In the genomic region with DNA sequence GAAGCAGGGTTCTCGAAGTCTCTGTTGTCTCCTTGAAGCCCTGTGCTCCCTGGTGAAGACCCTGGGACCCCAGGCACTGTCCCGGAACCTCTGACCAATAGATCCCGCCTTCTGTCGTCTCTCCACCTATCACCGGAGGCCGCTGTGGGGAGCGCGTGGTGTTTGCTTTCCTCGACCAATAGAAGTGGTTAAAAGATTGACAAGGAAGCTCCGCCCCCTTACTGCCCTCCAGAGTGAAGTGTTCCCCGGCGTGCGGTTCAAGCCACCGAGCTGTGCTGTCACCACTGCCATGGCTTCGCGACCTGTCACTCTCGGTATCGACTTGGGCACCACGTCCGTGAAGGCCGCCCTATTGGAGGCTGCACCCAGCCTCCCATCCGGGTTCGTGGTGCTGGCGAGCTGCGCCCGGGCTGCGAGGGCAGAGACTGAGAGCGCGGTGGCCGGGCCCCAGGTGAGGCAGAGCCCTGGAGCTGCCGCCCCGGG, we compare ENCODE assay signal across 7 mouse cellular contexts. TPM values are rescaled to one million over a fixed set of nuclear protein-coding genes. Genes with fewer than 3 reads are reported as not detected.
DNase-seq lines count a peak whose midpoint lies in the region; ATAC-seq and TF ChIP-seq lines count a peak whose summit lies in the region.

A gene (plus strand): TSS at position 231 of the 483 bp plus-strand sequence.

- under 1% methylated on average over 32 of the region's 32 CpGs for WGBS in embryonic facial prominence, embryonic 12.5 days
- WGBS in kidney, adult 2 months: under 1% methylated on average over 32 of the region's 32 CpGs
- WGBS in limb, embryonic 12.5 days: under 1% methylated on average over 32 of the region's 32 CpGs
- under 1% methylated on average over 32 of the region's 32 CpGs for WGBS in midbrain, embryonic 15.5 days
- 1% methylated on average over 32 of the region's 32 CpGs for WGBS in spleen, adult 2 months

- 0 out of 2 replicates have a peak, but pooled peaks cover 6% of the 10 kb centered on the region for H3K36me3 ChIP-seq in embryonic facial prominence, embryonic 12.5 days
- H3K36me3 ChIP-seq in kidney, adult 2 months (ENCODE audit: control insufficient read depth, insufficient read depth, low read length): no peaks in the 10 kb centered on the region
- 0 out of 2 replicates have a peak, but pooled peaks cover 3% of the 10 kb centered on the region for H3K36me3 ChIP-seq in limb, embryonic 12.5 days
- 0 out of 2 replicates have a peak, but pooled peaks cover 5% of the 10 kb centered on the region for H3K36me3 ChIP-seq in midbrain, embryonic 15.5 days (replicated peaks)
- 0 out of 2 replicates have a peak, but pooled peaks cover 1% of the 10 kb centered on the region for H3K36me3 ChIP-seq in spleen, adult 2 months (ENCODE audit: control insufficient read depth, insufficient read depth, low read length)

- peak; percentile 95 for ATAC-seq in embryonic facial prominence, embryonic 12.5 days (ENCODE audit: insufficient number of reproducible peaks, insufficient read depth, low FRiP score, low TSS enrichment)
- peak; percentile 97 for ATAC-seq in limb, embryonic 12.5 days (ENCODE audit: insufficient number of reproducible peaks, insufficient read depth, low FRiP score, low TSS enrichment, low read depth)
- ATAC-seq in midbrain, embryonic 15.5 days (replicated peaks): peak; percentile 98

- TF ChIP-seq CTCF in kidney, adult 2 months (conservative IDR thresholded peaks at IDR 0.05; ENCODE audit: insufficient read depth, insufficient read length, low read depth, low read length): no peak
- no peak for TF ChIP-seq CTCF in spleen, adult 2 months (IDR thresholded peaks at IDR 0.05; ENCODE audit: extremely low read depth, insufficient read depth, insufficient read length, insufficient replicate concordance)

- H3K4me1 ChIP-seq in embryonic facial prominence, embryonic 12.5 days: peaks cover 9% of the 10 kb centered on the region
- H3K4me1 ChIP-seq in kidney, adult 2 months (ENCODE audit: control insufficient read depth, insufficient read depth, low read length): peaks cover 8% of the 10 kb centered on the region; the same call in 1 of the 2 replicates
- peaks cover 15% of the 10 kb centered on the region for H3K4me1 ChIP-seq in limb, embryonic 12.5 days (replicated peaks)
- peaks cover 28% of the 10 kb centered on the region for H3K4me1 ChIP-seq in midbrain, embryonic 15.5 days
- peaks cover 3% of the 10 kb centered on the region; the same call in 1 of the 2 replicates for H3K4me1 ChIP-seq in spleen, adult 2 months (ENCODE audit: control insufficient read depth, insufficient read depth, insufficient read length)

- H3K4me2 ChIP-seq in embryonic facial prominence, embryonic 12.5 days (replicated peaks): peak within 1 kb of the TSS; percentile 93
- peak within 1 kb of the TSS; percentile 84 for H3K4me2 ChIP-seq in limb, embryonic 12.5 days
- peak within 1 kb of the TSS; percentile 87 for H3K4me2 ChIP-seq in midbrain, embryonic 15.5 days

- DNase-seq in adrenal gland, postnatal 25 days: peak; percentile 89
- peak; percentile 97 for DNase-seq in heart, adult 18-20 months
- DNase-seq in kidney, adult 2 months: peak; percentile 98
- peak; percentile 90 for DNase-seq in spleen, adult 2 months (ENCODE audit: low read depth in 1 of 2, low spot score in 2 of 2)

- no peaks in the 10 kb centered on the region for H3K9me3 ChIP-seq in embryonic facial prominence, embryonic 12.5 days
- H3K9me3 ChIP-seq in limb, embryonic 12.5 days: no peaks in the 10 kb centered on the region
- no peaks in the 10 kb centered on the region for H3K9me3 ChIP-seq in midbrain, embryonic 15.5 days

- H3K9ac ChIP-seq in embryonic facial prominence, embryonic 12.5 days: peak within 1 kb of the TSS; percentile 75
- H3K9ac ChIP-seq in limb, embryonic 12.5 days (replicated peaks): peak within 1 kb of the TSS; percentile 73
- H3K9ac ChIP-seq in midbrain, embryonic 15.5 days: peak within 1 kb of the TSS; percentile 87

- TF ChIP-seq POLR2A in kidney, adult 2 months (IDR thresholded peaks at IDR 0.05; ENCODE audit: low read depth, low read length): peak; percentile 60
- TF ChIP-seq POLR2A in spleen, adult 2 months (IDR thresholded peaks at IDR 0.05; ENCODE audit: low read depth, low read length): peak; percentile 52

- H3K27ac ChIP-seq in embryonic facial prominence, embryonic 12.5 days: 0 out of 2 replicates have a peak within 1 kb of the TSS, but pooled peaks have one; percentile 23
- H3K27ac ChIP-seq in kidney, adult 2 months (ENCODE audit: insufficient read depth, low read depth, low read length): peak within 1 kb of the TSS; percentile 83
- H3K27ac ChIP-seq in limb, embryonic 12.5 days: no peak within 1 kb of the TSS
- peak within 1 kb of the TSS; percentile 85 for H3K27ac ChIP-seq in midbrain, embryonic 15.5 days
- H3K27ac ChIP-seq in spleen, adult 2 months (ENCODE audit: insufficient read depth, low read length): peak within 1 kb of the TSS; percentile 74

- H3K27me3 ChIP-seq in embryonic facial prominence, embryonic 12.5 days: no peaks in the 10 kb centered on the region
- no peaks in the 10 kb centered on the region for H3K27me3 ChIP-seq in kidney, adult 2 months (replicated peaks; ENCODE audit: control insufficient read depth, insufficient read depth, low read length)
- peaks cover 7% of the 10 kb centered on the region; the same call in 1 of the 2 replicates for H3K27me3 ChIP-seq in limb, embryonic 12.5 days
- H3K27me3 ChIP-seq in midbrain, embryonic 15.5 days (replicated peaks): no peaks in the 10 kb centered on the region
- H3K27me3 ChIP-seq in spleen, adult 2 months (ENCODE audit: control insufficient read depth, insufficient read depth, low read length): no peaks in the 10 kb centered on the region

- peak within 1 kb of the TSS; percentile 72 for H3K4me3 ChIP-seq in embryonic facial prominence, embryonic 12.5 days
- peak within 1 kb of the TSS; percentile 85 for H3K4me3 ChIP-seq in kidney, adult 2 months (ENCODE audit: insufficient read depth, low read depth, low read length)
- H3K4me3 ChIP-seq in limb, embryonic 12.5 days (replicated peaks): peak within 1 kb of the TSS; percentile 67
- H3K4me3 ChIP-seq in midbrain, embryonic 15.5 days: peak within 1 kb of the TSS; percentile 85
- H3K4me3 ChIP-seq in spleen, adult 2 months (ENCODE audit: extremely low read depth, insufficient read depth, insufficient read length): peak within 1 kb of the TSS; percentile 75

RNA-seq across cellular contexts. Expression of the gene that starts here (rescaled TPM):
- 9.9 and 13.8 TPM in 2 replicates for total RNA-seq in adrenal gland, postnatal 25 days (2021)
- 2.0 and 2.1 TPM in 2 replicates for polyA plus RNA-seq in embryonic facial prominence, embryonic 12.5 days (2016; fragmentation: Nextera tagmentation; extraction: Ambion mirVana)
- 1 to 10 TPM in 1 of 2 experiments, under 1 TPM in 1; 0.92 to 1.5 TPM for total RNA-seq in heart, adult 18-20 months (2021)
- 17.7 and 18.5 TPM in 2 replicates for polyA plus RNA-seq in kidney, adult 2 months (2012; rRNA removed)
- polyA plus RNA-seq in limb, embryonic 12.5 days (2016; fragmentation: Nextera tagmentation; extraction: Ambion mirVana): 1.6 and 2.3 TPM in 2 replicates
- polyA plus RNA-seq in midbrain, embryonic 15.5 days (2015; fragmentation: Nextera tagmentation; extraction: Ambion mirVana): 1.8 and 2.2 TPM in 2 replicates
- 3.1 and 3.3 TPM in 2 replicates for polyA plus RNA-seq in spleen, adult 2 months (2012; rRNA removed)
